In the genomic region with DNA sequence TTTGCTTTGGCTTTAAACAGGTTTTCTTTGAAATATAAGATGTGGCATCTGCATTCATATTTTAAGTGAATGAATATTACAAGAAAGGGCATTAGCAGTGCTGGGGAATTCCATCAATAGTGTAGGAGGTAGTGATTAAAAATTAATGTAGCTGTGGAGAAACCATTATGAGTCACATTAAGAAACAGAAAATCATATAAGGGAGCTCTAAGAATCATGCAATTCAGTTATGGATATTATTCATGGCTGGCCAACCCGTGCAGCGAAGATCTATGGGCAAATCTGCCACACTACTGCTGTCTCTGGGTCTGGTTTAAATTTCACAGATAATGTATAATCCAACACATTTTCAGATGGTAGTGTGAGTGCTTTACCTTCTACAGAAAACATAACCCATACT, we compare ENCODE assay signal across 27 mouse cellular contexts. TPM values are rescaled to one million over a fixed set of nuclear protein-coding genes. Genes with fewer than 3 reads are reported as not detected.
DNase-seq lines count a peak whose midpoint lies in the region; ATAC-seq and TF ChIP-seq lines count a peak whose summit lies in the region.
"Had no signal": no experiment of that assay in that cellular context is flagged by ENCODE, and none has a peak within 500 bp of the region (broad histone marks: within the 10 kb centered on the region; RNA-seq: fewer than 3 reads in every experiment).

No protein-coding gene starts in this region.

- 86% methylated on average over 2 of the region's 2 CpGs for WGBS in midbrain, embryonic 12.5 days
- 51% methylated on average over 2 of the region's 2 CpGs for WGBS in midbrain, postnatal 0 days
- WGBS in neural tube, embryonic 12.5 days = 58% methylated on average over 2 of the region's 2 CpGs
- 61% methylated on average over 2 of the region's 2 CpGs for WGBS in midbrain, embryonic 15.5 days

- H3K36me3 ChIP-seq in midbrain, embryonic 12.5 days = no peaks in the 10 kb centered on the region
- no peaks in the 10 kb centered on the region for H3K36me3 ChIP-seq in midbrain, postnatal 0 days (ENCODE audit: insufficient read depth, low read length)
- H3K36me3 ChIP-seq in neural tube, embryonic 12.5 days = no peaks in the 10 kb centered on the region
- no peaks in the 10 kb centered on the region for H3K36me3 ChIP-seq in midbrain, embryonic 15.5 days (replicated peaks)
- H3K36me3 ChIP-seq: forebrain, embryonic 10.5 days; heart, embryonic 10.5 days; heart, embryonic 13.5 days; hindbrain, embryonic 13.5 days had no signal

- H3K4me2 ChIP-seq in midbrain, embryonic 12.5 days (replicated peaks) = no peak overlapping the region
- no peak overlapping the region for H3K4me2 ChIP-seq in midbrain, postnatal 0 days (ENCODE audit: low read depth, low read length, poor library complexity, severe bottlenecking)
- H3K4me2 ChIP-seq in neural tube, embryonic 12.5 days (replicated peaks) = no peak overlapping the region
- H3K4me2 ChIP-seq in midbrain, embryonic 15.5 days = no peak overlapping the region
- H3K4me2 ChIP-seq: forebrain, embryonic 13.5 days; heart, embryonic 13.5 days; hindbrain, embryonic 13.5 days had no signal

- DNase-seq in midbrain, postnatal 0 days (ENCODE audit: low spot score) = no peak
- DNase-seq in neural tube, embryonic 10.5 days (ENCODE audit: extremely low spot score, low spot score) = no peak
- peak; percentile 59 for DNase-seq in retina, embryonic 14.5 days (ENCODE audit: low spot score)
- DNase-seq in frontal cortex, postnatal 25 days (ENCODE audit: low spot score in 2 of 2) = no peak
- DNase-seq in layer of hippocampus, postnatal 25 days (ENCODE audit: extremely low spot score in 1 of 2, low spot score in 1 of 2) = no peak
- DNase-seq: adrenal gland, adult 2 months; adrenal gland, postnatal 14 days; cerebellum, adult 11-12 months; cerebellum, adult 8-10 months; cerebellum, postnatal 10 days; gastrocnemius, adult 2 months; gastrocnemius, postnatal 14 days; heart, adult 18-20 months; heart, postnatal 14 days; heart, postnatal 4 days had no signal

- TF ChIP-seq CTCF in midbrain, postnatal 0 days (IDR thresholded peaks at IDR 0.05) = no peak

- 0 out of 2 replicates have a peak overlapping the region, but pooled peaks have one; percentile 25 for H3K27ac ChIP-seq in midbrain, embryonic 12.5 days (replicated peaks)
- H3K27ac ChIP-seq in midbrain, postnatal 0 days (ENCODE audit: low read depth, low read length) = no peak overlapping the region
- no peak overlapping the region for H3K27ac ChIP-seq in neural tube, embryonic 12.5 days
- peak overlapping the region; percentile 25; the same call in 1 of the 2 replicates for H3K27ac ChIP-seq in midbrain, embryonic 15.5 days
- H3K27ac ChIP-seq: forebrain, embryonic 10.5 days; forebrain, embryonic 13.5 days; gastrocnemius, adult 2 months; heart, embryonic 10.5 days; heart, embryonic 13.5 days had no signal

- H3K9ac ChIP-seq in midbrain, embryonic 12.5 days (replicated peaks) = no peak overlapping the region
- no peak overlapping the region for H3K9ac ChIP-seq in midbrain, postnatal 0 days (replicated peaks; ENCODE audit: low read length, poor library complexity, severe bottlenecking)
- H3K9ac ChIP-seq in neural tube, embryonic 12.5 days = no peak overlapping the region
- no peak overlapping the region for H3K9ac ChIP-seq in midbrain, embryonic 15.5 days
- H3K9ac ChIP-seq: forebrain, embryonic 13.5 days; heart, embryonic 13.5 days; hindbrain, embryonic 13.5 days had no signal

- ATAC-seq in midbrain, embryonic 12.5 days (ENCODE audit: low FRiP score, low read depth) = no peak
- ATAC-seq in midbrain, postnatal 0 days (ENCODE audit: low FRiP score) = no peak
- peak; percentile 70; the same call in 1 of the 2 replicates for ATAC-seq in neural tube, embryonic 12.5 days (ENCODE audit: low FRiP score, low read depth)
- ATAC-seq in midbrain, embryonic 15.5 days (replicated peaks) = peak; percentile 64
- ATAC-seq: CD4-positive, CD25-positive, alpha-beta regulatory T cell, adult 4 months; forebrain, embryonic 16.5 days had no signal

- H3K27me3 ChIP-seq in midbrain, embryonic 12.5 days = no peaks in the 10 kb centered on the region
- no peaks in the 10 kb centered on the region for H3K27me3 ChIP-seq in midbrain, postnatal 0 days (ENCODE audit: insufficient read depth, low read length)
- no peaks in the 10 kb centered on the region for H3K27me3 ChIP-seq in neural tube, embryonic 12.5 days (replicated peaks)
- no peaks in the 10 kb centered on the region for H3K27me3 ChIP-seq in midbrain, embryonic 15.5 days (replicated peaks)
- H3K27me3 ChIP-seq: forebrain, embryonic 13.5 days; heart, embryonic 13.5 days; hindbrain, embryonic 13.5 days had no signal

- H3K4me1 ChIP-seq in midbrain, embryonic 12.5 days = 0 out of 2 replicates have a peak, but pooled peaks cover 6% of the 10 kb centered on the region
- no peaks in the 10 kb centered on the region for H3K4me1 ChIP-seq in midbrain, postnatal 0 days (ENCODE audit: insufficient read depth, low read length)
- H3K4me1 ChIP-seq in neural tube, embryonic 12.5 days = no peaks in the 10 kb centered on the region
- peaks cover 2% of the 10 kb centered on the region; the same call in 1 of the 2 replicates for H3K4me1 ChIP-seq in midbrain, embryonic 15.5 days
- H3K4me1 ChIP-seq: heart, embryonic 10.5 days; heart, embryonic 13.5 days had no signal

- H3K9me3 ChIP-seq in midbrain, embryonic 12.5 days = no peaks in the 10 kb centered on the region
- no peaks in the 10 kb centered on the region for H3K9me3 ChIP-seq in midbrain, postnatal 0 days (ENCODE audit: low read length)
- no peaks in the 10 kb centered on the region for H3K9me3 ChIP-seq in neural tube, embryonic 12.5 days
- no peaks in the 10 kb centered on the region for H3K9me3 ChIP-seq in midbrain, embryonic 15.5 days
- H3K9me3 ChIP-seq: forebrain, embryonic 10.5 days; forebrain, embryonic 13.5 days; heart, embryonic 10.5 days; heart, embryonic 13.5 days; hindbrain, embryonic 13.5 days had no signal

- no peak overlapping the region for H3K4me3 ChIP-seq in midbrain, embryonic 12.5 days
- H3K4me3 ChIP-seq in midbrain, postnatal 0 days (ENCODE audit: low read depth, low read length) = no peak overlapping the region
- H3K4me3 ChIP-seq in neural tube, embryonic 12.5 days = no peak overlapping the region
- no peak overlapping the region for H3K4me3 ChIP-seq in midbrain, embryonic 15.5 days
- H3K4me3 ChIP-seq: forebrain, embryonic 10.5 days; forebrain, embryonic 13.5 days; gastrocnemius, adult 2 months; heart, embryonic 10.5 days; heart, embryonic 13.5 days; hindbrain, embryonic 13.5 days had no signal

RNA-seq across cellular contexts. Expression of gene Mmrn1, which starts 36.5 kb away (rescaled TPM):
- 5.1 and 5.9 TPM in 2 replicates for polyA plus RNA-seq in midbrain, embryonic 12.5 days (2016; fragmentation: Nextera tagmentation; extraction: Ambion mirVana)
- 1.5 and 1.6 TPM in 2 replicates for total RNA-seq in midbrain, postnatal 0 days (2014; rRNA removed)
- polyA plus RNA-seq in midbrain, postnatal 0 days (2015; fragmentation: Nextera tagmentation; extraction: Ambion mirVana) = 0.88 and 1.0 TPM in 2 replicates
- 5.3 and 6.6 TPM in 2 replicates for polyA plus RNA-seq in neural tube, embryonic 12.5 days (2016; fragmentation: Nextera tagmentation; extraction: Ambion mirVana)
- polyA plus RNA-seq in midbrain, embryonic 15.5 days (2015; fragmentation: Nextera tagmentation; extraction: Ambion mirVana) = 1.9 and 2.0 TPM in 2 replicates
- total RNA-seq in layer of hippocampus, postnatal 25 days (2021) = under 1 TPM in 1 of 2 experiments, not detected in 1; 0.12 TPM
- total RNA-seq: MEL had no signal
- polyA plus RNA-seq: adrenal gland, adult 2 months; C2C12; CD4-positive, CD25-positive, alpha-beta regulatory T cell, adult 4 months had no signal

Comparison
In these comparisons a context has a peak if more than half of its experiments do, and no peak if none do; other contexts are left out.
1. ATAC-seq: peak in neural tube, embryonic 12.5 days (single experiment) and midbrain, embryonic 15.5 days (single experiment); none in midbrain, embryonic 12.5 days (single experiment) and midbrain, postnatal 0 days (single experiment).
2. H3K27ac ChIP-seq: peak in midbrain, embryonic 12.5 days (single experiment) and midbrain, embryonic 15.5 days (single experiment); none in midbrain, postnatal 0 days (single experiment) and neural tube, embryonic 12.5 days (single experiment).